Mouse (Mus musculus) brain, embryonic 14.5 days (tissue): Measurements from ENCODE around the gene Dusp8. TPM values are rescaled to one million over a fixed set of nuclear protein-coding genes. Genes with fewer than 3 reads are reported as not detected.
A peak's percentile ranks its signal among the peaks of the same experiment; 100 is the strongest.

Experiments
- DNase-seq: peaks from one replicate; pipeline ENCODE4 v3.0.0-alpha.2; 2011; ENCODE audit warnings: low read depth
- CTCF ChIP-seq: fragments of 200-500 bp; IDR thresholded peaks from 2 replicates; pipeline ENCODE4 v1.5.1; 2012; ENCODE audit warnings: inconsistent platforms, mild to moderate bottlenecking, moderate library complexity, borderline replicate concordance; ENCODE audit not compliant: insufficient read depth, insufficient read length; ENCODE audit errors: extremely low read depth
- POLR2A ChIP-seq: fragments of 200-500 bp; IDR thresholded peaks from 2 replicates; pipeline ENCODE4 v1.6.1; 2012; ENCODE audit warnings: mild to moderate bottlenecking, inconsistent platforms, borderline replicate concordance; ENCODE audit not compliant: poor library complexity, insufficient read depth, insufficient read length, severe bottlenecking; ENCODE audit errors: extremely low read depth
- polyA plus RNA-seq: library from polyadenylated mRNA; depleted of rRNA; stranded (reverse); fragments of >200 nt; gene quantifications from 2 replicates; pipeline ENCODE4 v1.2.3, GENCODE M21; 2012

Gene Dusp8
- polyA plus RNA-seq, 1 experiment: 145 TPM

GRCm38 (mm10) chr7:142094301-142095143, 1.1 kb downstream of the Dusp8 start:
- no peak for TF ChIP-seq POLR2A
- no peak for TF ChIP-seq CTCF
- peak; percentile 69 for DNase-seq

- TF ChIP-seq POLR2A (no peak), CTCF (no peak)
- no peak for DNase-seq
Measured at GRCm38 (mm10) chr7:142093696-142094240, 1.9 kb downstream of the Dusp8 start.

GRCm38 (mm10) chr7:142092991-142093390, 2.7 kb downstream of the Dusp8 start:
- DNase-seq: no peak
- no peak for TF ChIP-seq POLR2A
- no peak for TF ChIP-seq CTCF

- TF ChIP-seq POLR2A (no peak), CTCF (no peak)
Measured at GRCm38 (mm10) chr7:142091848-142092247, 3.8 kb downstream of the Dusp8 start.

GRCm38 (mm10) chr7:142089648-142090447, 5.8 kb downstream of the Dusp8 start:
- DNase-seq: no peak
- TF ChIP-seq CTCF: no peak
- no peak for TF ChIP-seq POLR2A

More at GRCm38 (mm10) chr7:142091848-142092247, 3.8 kb downstream of the Dusp8 start:
- DNase-seq: peak; percentile 96

GRCm38 (mm10) chr7:142088886-142089285, 6.8 kb downstream of the Dusp8 start:
- DNase-seq: peak; percentile 94
- TF ChIP-seq POLR2A (no peak), CTCF (no peak)

GRCm38 (mm10) chr7:142087069-142087652, 8.5 kb downstream of the Dusp8 start:
- no peak for DNase-seq
- TF ChIP-seq CTCF (no peak), POLR2A (no peak)

- no peak for DNase-seq
Measured at GRCm38 (mm10) chr7:142086159-142086905, 9.3 kb downstream of the Dusp8 start.

GRCm38 (mm10) chr7:142084820-142085219, 10.8 kb downstream of the Dusp8 start:
- TF ChIP-seq POLR2A (no peak), CTCF (no peak)
- DNase-seq: peak; percentile 88

More at GRCm38 (mm10) chr7:142086159-142086905, 9.3 kb downstream of the Dusp8 start:
- no peak for TF ChIP-seq POLR2A
- TF ChIP-seq CTCF: no peak

GRCm38 (mm10) chr7:142084395-142084794, 11.2 kb downstream of the Dusp8 start:
- no peak for TF ChIP-seq POLR2A
- TF ChIP-seq CTCF: no peak
- no peak for DNase-seq
